Mouse (Mus musculus): ENCODE data around the gene Apbb2.

DNA sequence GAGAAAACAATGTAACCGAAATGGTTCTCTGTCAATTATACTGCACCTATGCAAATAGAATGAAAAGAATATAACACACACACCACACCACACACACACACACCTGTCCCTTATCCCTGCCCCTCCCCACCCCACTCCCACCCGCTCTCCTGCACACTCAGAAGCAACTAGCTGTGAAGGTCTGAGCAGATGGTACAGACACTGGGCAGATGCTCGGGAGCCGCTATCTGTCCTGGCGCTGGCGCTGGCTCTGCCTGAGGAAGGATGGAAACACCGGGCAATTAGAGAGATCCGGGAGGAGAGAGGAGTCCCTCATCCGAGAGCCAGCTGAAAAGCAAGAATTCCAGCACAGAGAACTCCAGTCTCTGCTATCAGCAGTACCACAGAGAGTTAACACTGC lies 42.3 kb downstream of the Apbb2 start:
- TF ChIP-seq EP300 (IDR thresholded peaks at IDR 0.05; ENCODE audit: low read depth) (no peak), CTCF (IDR thresholded peaks at IDR 0.05; ENCODE audit: low read depth) (no peak)

Data from liver, postnatal 0 days (tissue).